Mouse (Mus musculus) kidney, postnatal 14 days (tissue): Measurements from ENCODE around the gene Nop53.
A peak's percentile ranks its signal among the peaks of the same experiment; 100 is the strongest.
"Not testable (repeated sequence)": the region's sequence is repeated elsewhere in the genome, so short reads cannot be mapped to it uniquely, and the experiment has no call there.

Experiments used
- DNase-seq: peaks from one replicate; pipeline ENCODE4 v3.0.0; 2022; ENCODE audit warnings: mixed read lengths

The Nop53 gene

DNA sequence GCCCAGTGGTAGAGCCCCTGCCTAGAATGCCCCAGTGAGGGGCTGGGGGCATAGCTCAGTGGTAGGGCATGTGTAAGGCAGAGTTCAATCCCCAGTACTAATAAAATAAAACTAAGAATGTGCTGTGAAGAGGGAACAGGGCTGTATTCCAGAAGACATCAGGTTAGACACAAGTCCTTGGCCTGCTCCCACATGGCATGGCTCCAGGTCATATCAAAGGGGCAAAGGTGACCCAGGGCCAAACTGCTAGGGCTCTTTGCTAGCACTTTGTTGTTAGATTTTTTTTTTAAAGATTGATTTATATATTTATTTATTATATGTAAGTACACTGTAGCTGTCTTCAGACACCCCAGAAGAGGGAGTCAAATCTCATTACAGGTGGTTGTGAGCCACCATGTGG lies 27.5 kb downstream of the Nop53 start:
- DNase-seq = no peak

GRCm38 (mm10) chr7:15916996-15917395 lies 28.9 kb downstream of the Nop53 start:
- no peak for DNase-seq

GRCm38 (mm10) chr7:15916134-15916723 lies 29.6 kb downstream of the Nop53 start:
- DNase-seq = no peak

DNA sequence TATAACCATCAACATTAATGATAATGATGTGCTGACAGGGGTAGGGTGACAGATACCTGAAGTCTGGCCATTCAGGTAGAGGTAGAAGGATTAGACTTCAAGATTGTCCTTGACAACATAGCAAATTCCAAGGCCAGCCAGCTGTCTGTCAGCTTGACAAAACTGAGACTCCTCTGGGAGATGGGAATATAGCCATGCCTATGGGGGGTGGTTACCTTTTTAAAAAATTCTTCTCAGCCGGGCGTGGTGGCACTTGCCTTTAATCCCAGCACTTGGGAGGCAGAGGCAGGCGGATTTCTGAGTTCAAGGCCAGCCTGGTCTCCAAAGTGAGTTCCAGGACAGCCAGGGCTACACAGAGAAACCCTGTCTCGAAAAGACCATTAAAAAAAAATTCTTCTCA lies 30.2 kb downstream of the Nop53 start:
- not testable (repeated sequence) for DNase-seq

DNA sequence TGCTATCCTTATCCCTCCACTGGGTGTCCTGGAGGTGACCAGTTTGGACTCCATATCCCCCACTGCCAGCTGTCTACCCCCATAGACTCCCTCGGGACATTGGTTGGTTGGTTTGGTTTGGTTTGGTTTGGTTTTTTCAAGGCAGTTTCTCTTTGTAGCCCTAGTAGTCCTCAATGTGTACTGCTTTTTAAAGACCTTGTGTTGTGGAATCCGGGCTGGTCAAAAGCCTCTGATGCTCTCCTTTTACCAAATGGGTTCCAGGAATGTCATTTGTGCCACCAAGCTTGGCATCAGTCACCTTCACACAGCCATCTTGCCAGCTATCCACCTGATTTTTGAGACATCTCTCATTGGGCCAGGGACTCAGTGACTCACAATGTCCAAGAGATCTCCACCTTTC lies 31.1 kb downstream of the Nop53 start:
- DNase-seq = no peak

DNA sequence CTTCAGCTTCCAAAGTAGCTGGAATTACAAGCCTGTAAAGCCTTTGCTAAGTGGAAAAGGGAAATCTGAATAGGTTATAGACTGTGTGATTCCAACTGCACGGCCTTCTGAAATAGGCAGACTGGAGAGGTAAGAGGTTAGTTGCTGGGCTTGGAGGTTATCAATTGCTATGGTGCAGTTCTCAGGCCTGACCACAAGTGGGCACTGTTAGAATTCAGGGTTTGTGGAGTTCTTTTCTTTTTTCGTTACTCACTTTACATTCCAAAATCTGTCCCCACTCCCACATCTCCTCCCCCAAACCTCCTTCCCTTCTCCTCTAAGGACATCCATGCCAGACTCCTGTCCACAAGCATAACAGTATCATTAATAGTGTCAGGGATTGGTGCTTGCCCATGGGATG lies 31.6 kb downstream of the Nop53 start:
- DNase-seq = peak; percentile 33

GRCm38 (mm10) chr7:15912183-15912582 lies 33.7 kb downstream of the Nop53 start:
- peak; percentile 74 for DNase-seq

GRCm38 (mm10) chr7:15910521-15910920 lies 35.4 kb downstream of the Nop53 start:
- no peak for DNase-seq

DNA sequence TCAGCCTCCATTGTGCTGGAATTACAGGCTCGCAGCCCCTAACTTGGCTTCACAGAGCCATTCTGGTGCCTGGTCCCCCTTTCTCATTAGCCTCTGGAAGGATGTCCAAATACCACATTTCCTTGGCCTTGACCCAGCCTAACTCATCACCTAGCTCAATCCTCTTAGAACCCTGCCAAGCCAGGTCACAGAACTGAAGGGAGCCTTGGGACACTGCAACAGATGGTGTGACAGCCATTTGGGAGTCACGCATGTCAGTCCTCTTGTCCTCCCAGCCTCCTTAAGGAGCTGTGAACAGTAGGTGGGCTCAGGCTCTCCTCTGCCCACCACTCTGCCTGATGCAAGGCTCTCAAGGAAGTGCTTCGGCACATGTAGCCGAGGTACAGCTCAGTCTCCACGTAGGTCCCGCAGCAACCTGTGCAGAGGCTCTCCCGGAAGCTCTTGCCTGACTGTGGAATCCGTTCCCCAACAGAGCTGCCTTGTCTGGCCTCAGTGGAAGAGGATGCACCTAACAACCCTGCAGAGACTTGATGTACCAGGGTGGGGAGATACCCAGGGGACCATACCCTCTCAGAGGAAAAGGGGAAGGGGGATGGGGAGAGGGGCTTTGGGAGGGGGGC lies 37.8 kb downstream of the Nop53 start:
- no peak for DNase-seq

- DNase-seq = no peak
Observed at GRCm38 (mm10) chr7:15906602-15907001, 39.3 kb downstream of the Nop53 start.

DNA sequence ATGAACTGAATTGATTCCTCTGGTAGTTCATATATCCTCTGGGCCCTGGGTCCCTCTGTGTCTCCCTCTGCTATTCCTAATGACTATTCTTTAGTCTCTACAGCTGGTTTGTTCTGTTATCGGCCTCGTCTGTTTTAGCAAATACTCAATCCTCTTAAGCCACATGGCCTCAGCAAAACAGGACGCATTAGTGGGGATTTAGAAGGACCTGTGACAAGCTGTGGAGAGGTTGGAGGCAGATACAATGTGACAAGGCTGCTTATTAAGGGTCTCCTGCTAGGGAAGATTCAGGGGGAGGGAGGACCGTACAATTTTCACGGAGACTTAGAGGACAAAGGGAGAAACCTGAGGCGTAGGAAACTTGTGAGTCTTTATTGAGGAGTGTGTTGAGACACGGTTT lies 40.0 kb downstream of the Nop53 start:
- DNase-seq = no peak

DNA sequence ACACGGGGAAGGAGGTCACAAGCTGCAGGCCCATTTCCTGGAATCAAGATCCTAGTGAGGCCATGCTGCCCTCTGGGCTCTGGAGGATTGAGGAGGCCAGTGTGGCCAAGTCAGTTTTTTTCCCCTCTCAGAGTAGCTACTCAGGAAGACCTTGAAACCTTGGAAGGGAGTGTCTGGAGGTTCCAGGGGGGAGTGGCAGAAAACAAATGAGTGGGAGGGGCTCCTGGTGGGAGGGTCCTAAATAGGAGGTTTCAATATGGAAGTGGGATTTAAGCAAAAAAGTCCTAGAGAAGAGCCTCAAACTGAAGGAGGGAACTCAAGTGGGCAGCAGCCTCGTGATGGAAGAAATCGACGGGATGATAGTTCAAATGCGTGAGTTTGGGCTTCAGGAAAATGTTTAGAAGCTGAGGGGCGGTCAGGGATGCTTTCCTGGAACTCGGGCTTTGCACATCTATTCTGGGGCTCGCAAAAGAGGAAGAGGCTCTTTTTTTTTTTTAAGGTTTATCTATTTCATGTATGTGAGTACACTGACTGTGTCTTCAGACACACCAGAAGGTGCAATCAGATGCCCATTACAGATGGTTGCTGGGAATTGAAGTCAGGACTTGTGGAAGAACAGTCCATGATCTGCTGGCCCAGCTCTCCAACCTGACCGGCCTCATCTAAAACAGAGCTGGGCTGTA lies 44.4 kb downstream of the Nop53 start:
- DNase-seq = no peak

DNA sequence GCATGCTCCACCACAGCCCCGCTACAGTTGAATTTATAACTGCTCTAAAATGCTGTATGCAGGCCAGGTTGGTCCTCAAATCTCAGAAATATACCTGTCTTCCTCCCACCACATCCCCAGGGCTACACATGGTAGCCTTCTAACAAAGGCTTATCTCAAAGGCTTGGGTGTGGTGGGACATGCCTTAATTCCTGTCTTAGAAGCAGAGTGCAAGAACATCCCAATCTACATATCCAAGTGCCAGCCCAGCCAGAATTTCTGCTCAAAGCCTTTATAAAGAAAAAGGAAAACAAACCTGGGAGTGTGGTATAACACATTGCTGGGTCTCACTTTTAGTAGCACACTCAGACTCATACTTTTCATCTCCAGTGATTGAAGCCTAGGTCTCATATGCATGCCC lies 51.6 kb downstream of the Nop53 start:
- no peak for DNase-seq
